ENCODE assay signal across 12 mouse cellular contexts in genomic region chrX:169837947-169838649, GRCm38 (mm10). TPM values are rescaled to one million over a fixed set of nuclear protein-coding genes. Genes with fewer than 3 reads are reported as not detected.
DNase-seq lines count a peak whose midpoint lies in the region; ATAC-seq lines count a peak whose summit lies in the region.
"Had no signal": no experiment of that assay in that cellular context is flagged by ENCODE, and none has a peak within 500 bp of the region (broad histone marks: within the 10 kb centered on the region; RNA-seq: fewer than 3 reads in every experiment).

No protein-coding gene starts in this region.

- H3K4me3 ChIP-seq in hindbrain, embryonic 11.5 days (ENCODE audit: low read depth, low read length), result no peak overlapping the region
- H3K4me3 ChIP-seq in hindbrain, embryonic 10.5 days, result no peak overlapping the region
- H3K4me3 ChIP-seq in forebrain, embryonic 16.5 days (replicated peaks; ENCODE audit: low read length), result no peak overlapping the region
- H3K4me3 ChIP-seq in neural tube, embryonic 15.5 days (replicated peaks), result no peak overlapping the region

- H3K4me2 ChIP-seq in hindbrain, embryonic 11.5 days (replicated peaks; ENCODE audit: low read depth, low read length), result no peak overlapping the region
- H3K4me2 ChIP-seq in forebrain, embryonic 16.5 days (ENCODE audit: low read length), result 0 out of 2 replicates have a peak overlapping the region, but pooled peaks have one; percentile 1
- H3K4me2 ChIP-seq in neural tube, embryonic 15.5 days, result no peak overlapping the region
- H3K4me2 ChIP-seq: liver, embryonic 11.5 days had no signal

- no peak overlapping the region for H3K9ac ChIP-seq in hindbrain, embryonic 11.5 days (ENCODE audit: low read depth, low read length)
- H3K9ac ChIP-seq in forebrain, embryonic 16.5 days (replicated peaks; ENCODE audit: low read depth, low read length), result no peak overlapping the region
- no peak overlapping the region for H3K9ac ChIP-seq in neural tube, embryonic 15.5 days (replicated peaks)

- DNase-seq in hindbrain, embryonic 11.5 days (ENCODE audit: low spot score), result no peak
- no peak for DNase-seq in hindbrain, embryonic 10.5 days (ENCODE audit: low spot score)
- DNase-seq in left cerebral cortex, adult 9 months (ENCODE audit: low spot score in 2 of 2), result peak; percentile 9 to 31
- DNase-seq in gastrocnemius, postnatal 25 days, result no peak
- DNase-seq in testis, postnatal 10 days (ENCODE audit: low spot score), result no peak
- DNase-seq in thymus, postnatal 36 days, result no peak
- DNase-seq: adrenal gland, postnatal 36 days; cerebellum, postnatal 36 days had no signal

- H3K27ac ChIP-seq in hindbrain, embryonic 11.5 days (ENCODE audit: low read depth, low read length), result peak overlapping the region; percentile 30; the same call in 1 of the 2 replicates
- no peak overlapping the region for H3K27ac ChIP-seq in hindbrain, embryonic 10.5 days
- peak overlapping the region; percentile 69 for H3K27ac ChIP-seq in forebrain, embryonic 16.5 days (ENCODE audit: low read length)
- no peak overlapping the region for H3K27ac ChIP-seq in neural tube, embryonic 15.5 days (replicated peaks)

- no peaks in the 10 kb centered on the region for H3K27me3 ChIP-seq in hindbrain, embryonic 11.5 days (ENCODE audit: control insufficient read depth, insufficient read depth, low read length)
- H3K27me3 ChIP-seq in hindbrain, embryonic 10.5 days (ENCODE audit: insufficient read depth, poor library complexity, severe bottlenecking), result peaks cover 10% of the 10 kb centered on the region
- H3K27me3 ChIP-seq in forebrain, embryonic 16.5 days (replicated peaks; ENCODE audit: control insufficient read depth, insufficient read depth, low read length), result no peaks in the 10 kb centered on the region
- no peaks in the 10 kb centered on the region for H3K27me3 ChIP-seq in neural tube, embryonic 15.5 days (replicated peaks)

- no peaks in the 10 kb centered on the region for H3K9me3 ChIP-seq in hindbrain, embryonic 11.5 days (ENCODE audit: control insufficient read depth, low read length)
- no peaks in the 10 kb centered on the region for H3K9me3 ChIP-seq in hindbrain, embryonic 10.5 days
- no peaks in the 10 kb centered on the region for H3K9me3 ChIP-seq in forebrain, embryonic 16.5 days (ENCODE audit: control insufficient read depth, low read length)
- H3K9me3 ChIP-seq in neural tube, embryonic 15.5 days (replicated peaks), result no peaks in the 10 kb centered on the region

- peak; percentile 81; the same call in 1 of the 2 replicates for ATAC-seq in hindbrain, embryonic 11.5 days (ENCODE audit: low FRiP score)
- peak; percentile 98 for ATAC-seq in forebrain, embryonic 16.5 days
- ATAC-seq in neural tube, embryonic 15.5 days (ENCODE audit: low FRiP score), result peak; percentile 84

- no peaks in the 10 kb centered on the region for H3K4me1 ChIP-seq in hindbrain, embryonic 11.5 days (replicated peaks; ENCODE audit: control insufficient read depth, insufficient read depth, low read length)
- H3K4me1 ChIP-seq in hindbrain, embryonic 10.5 days (replicated peaks), result peaks cover 4% of the 10 kb centered on the region; the same call in 1 of the 2 replicates
- H3K4me1 ChIP-seq in forebrain, embryonic 16.5 days (replicated peaks; ENCODE audit: control insufficient read depth, insufficient read depth, low read length), result no peaks in the 10 kb centered on the region
- no peaks in the 10 kb centered on the region for H3K4me1 ChIP-seq in neural tube, embryonic 15.5 days

- 42% methylated on average over 5 of the region's 5 CpGs for WGBS in hindbrain, embryonic 11.5 days
- WGBS in hindbrain, embryonic 10.5 days, result 56% methylated on average over 5 of the region's 5 CpGs
- WGBS in forebrain, embryonic 16.5 days, result 10% methylated on average over 5 of the region's 5 CpGs
- 34% methylated on average over 5 of the region's 5 CpGs for WGBS in neural tube, embryonic 15.5 days

- H3K36me3 ChIP-seq in hindbrain, embryonic 11.5 days (ENCODE audit: control insufficient read depth, insufficient read depth, low read length), result no peaks in the 10 kb centered on the region
- H3K36me3 ChIP-seq in hindbrain, embryonic 10.5 days, result no peaks in the 10 kb centered on the region
- no peaks in the 10 kb centered on the region for H3K36me3 ChIP-seq in forebrain, embryonic 16.5 days (ENCODE audit: control insufficient read depth, insufficient read depth)
- no peaks in the 10 kb centered on the region for H3K36me3 ChIP-seq in neural tube, embryonic 15.5 days

RNA-seq across cellular contexts. Expression of gene 4933400A11Rik, which starts 58.7 kb away (rescaled TPM):
- 0.20 and 0.28 TPM in 2 replicates for polyA plus RNA-seq in hindbrain, embryonic 11.5 days (2014; fragmentation: Nextera tagmentation; extraction: Ambion mirVana)
- 0.20 TPM in 1 of 2 replicates, not detected in the other for polyA plus RNA-seq in hindbrain, embryonic 10.5 days (2016; fragmentation: Nextera tagmentation; extraction: Ambion mirVana)
- polyA plus RNA-seq in forebrain, embryonic 16.5 days (2015; fragmentation: Nextera tagmentation; extraction: Ambion mirVana), result not detected in 2 replicates
- not detected in 2 replicates for polyA plus RNA-seq in neural tube, embryonic 15.5 days (2015; fragmentation: Nextera tagmentation; extraction: Ambion mirVana)
- not detected for total RNA-seq in gastrocnemius, postnatal 25 days (2021)
- total RNA-seq: adrenal gland, postnatal 36 days; layer of hippocampus, adult 18-20 months had no signal
- polyA plus RNA-seq: liver, embryonic 11.5 days had no signal

Comparison
In these comparisons a context has a peak if more than half of its experiments do, and no peak if none do; other contexts are left out.
1. H3K27ac ChIP-seq: peak in hindbrain, embryonic 11.5 days (single experiment) and forebrain, embryonic 16.5 days (single experiment); none in hindbrain, embryonic 10.5 days (single experiment) and neural tube, embryonic 15.5 days (single experiment).
2. DNase-seq: peak in left cerebral cortex, adult 9 months (2 of 2); none in hindbrain, embryonic 11.5 days (single experiment), hindbrain, embryonic 10.5 days (single experiment), gastrocnemius, postnatal 25 days (single experiment), testis, postnatal 10 days (single experiment) and thymus, postnatal 36 days (0 of 2).
3. Peak in every context shown above with its lines, with median percentiles within 50 percentile points of each other: ATAC-seq.